ENCODE assay signal across 18 mouse cellular contexts in genomic region chr16:92799940-92800339, GRCm38 (mm10). TPM values are rescaled to one million over a fixed set of nuclear protein-coding genes. Genes with fewer than 3 reads are reported as not detected.
A peak's percentile ranks its signal among the peaks of the same experiment; 100 is the strongest.
DNase-seq lines count a peak whose midpoint lies in the region; ATAC-seq and TF ChIP-seq lines count a peak whose summit lies in the region.
"Had no signal": no experiment of that assay in that cellular context is flagged by ENCODE, and none has a peak within 500 bp of the region (broad histone marks: within the 10 kb centered on the region; RNA-seq: fewer than 3 reads in every experiment).

No protein-coding gene starts in this region.

- no peak overlapping the region for H3K4me2 ChIP-seq in intestine, postnatal 0 days (replicated peaks; ENCODE audit: low read depth)
- no peak overlapping the region for H3K4me2 ChIP-seq in intestine, embryonic 15.5 days (replicated peaks)
- H3K4me2 ChIP-seq: forebrain, embryonic 12.5 days; heart, embryonic 12.5 days; kidney, embryonic 15.5 days; limb, embryonic 15.5 days; midbrain, embryonic 12.5 days had no signal

- H3K9ac ChIP-seq in intestine, postnatal 0 days (ENCODE audit: low read depth, low read length) = no peak overlapping the region
- H3K9ac ChIP-seq in intestine, embryonic 15.5 days = no peak overlapping the region
- H3K9ac ChIP-seq: forebrain, embryonic 12.5 days; heart, embryonic 12.5 days; kidney, embryonic 15.5 days; limb, embryonic 15.5 days; midbrain, embryonic 12.5 days had no signal

- no peak overlapping the region for H3K27ac ChIP-seq in intestine, postnatal 0 days (ENCODE audit: low read depth, low read length)
- no peak overlapping the region for H3K27ac ChIP-seq in intestine, embryonic 15.5 days
- H3K27ac ChIP-seq in thymus, adult 2 months (ENCODE audit: control insufficient read depth, insufficient read depth, low read length) = 0 out of 2 replicates have a peak overlapping the region, but pooled peaks have one; percentile 2
- H3K27ac ChIP-seq in small intestine, adult 2 months (ENCODE audit: insufficient read depth, low read depth, low read length) = no peak overlapping the region
- H3K27ac ChIP-seq: forebrain, embryonic 12.5 days; kidney, embryonic 15.5 days; limb, embryonic 15.5 days; midbrain, embryonic 12.5 days had no signal

- H3K4me1 ChIP-seq in intestine, postnatal 0 days (replicated peaks; ENCODE audit: control insufficient read depth, insufficient read depth, low read length) = no peaks in the 10 kb centered on the region
- no peaks in the 10 kb centered on the region for H3K4me1 ChIP-seq in intestine, embryonic 15.5 days (replicated peaks)
- H3K4me1 ChIP-seq in thymus, adult 2 months (replicated peaks; ENCODE audit: control insufficient read depth, insufficient read depth, low read length) = peaks cover 63% of the 10 kb centered on the region
- H3K4me1 ChIP-seq in small intestine, adult 2 months (ENCODE audit: control insufficient read depth, insufficient read depth, insufficient read length, low read length) = no peaks in the 10 kb centered on the region; the same call in 1 of the 2 replicates
- H3K4me1 ChIP-seq: forebrain, embryonic 12.5 days; kidney, embryonic 15.5 days; midbrain, embryonic 12.5 days had no signal

- no peaks in the 10 kb centered on the region for H3K9me3 ChIP-seq in intestine, postnatal 0 days (ENCODE audit: control insufficient read depth)
- H3K9me3 ChIP-seq in intestine, embryonic 15.5 days = no peaks in the 10 kb centered on the region
- H3K9me3 ChIP-seq: forebrain, embryonic 12.5 days; heart, embryonic 12.5 days; kidney, embryonic 15.5 days; limb, embryonic 15.5 days; midbrain, embryonic 12.5 days had no signal

- no peak overlapping the region for H3K4me3 ChIP-seq in intestine, postnatal 0 days (ENCODE audit: low read depth, low read length)
- H3K4me3 ChIP-seq in intestine, embryonic 15.5 days (replicated peaks) = no peak overlapping the region
- H3K4me3 ChIP-seq in thymus, adult 2 months (ENCODE audit: control insufficient read depth, insufficient read depth, low read length) = no peak overlapping the region
- H3K4me3 ChIP-seq in small intestine, adult 2 months (ENCODE audit: low read depth, low read length) = no peak overlapping the region
- H3K4me3 ChIP-seq: forebrain, embryonic 12.5 days; heart, embryonic 12.5 days; kidney, embryonic 15.5 days; limb, embryonic 15.5 days; midbrain, embryonic 12.5 days had no signal

- H3K27me3 ChIP-seq in intestine, postnatal 0 days (replicated peaks; ENCODE audit: control insufficient read depth, insufficient read depth, low read length) = no peaks in the 10 kb centered on the region
- no peaks in the 10 kb centered on the region for H3K27me3 ChIP-seq in intestine, embryonic 15.5 days (replicated peaks)
- H3K27me3 ChIP-seq in thymus, adult 2 months (ENCODE audit: control insufficient read depth, insufficient read depth, low read length) = no peaks in the 10 kb centered on the region
- H3K27me3 ChIP-seq in small intestine, adult 2 months (ENCODE audit: control insufficient read depth, insufficient read depth, low read length) = no peaks in the 10 kb centered on the region
- H3K27me3 ChIP-seq: forebrain, embryonic 12.5 days; kidney, embryonic 15.5 days; limb, embryonic 15.5 days; Patski had no signal

- no peak for ATAC-seq in intestine, postnatal 0 days
- no peak for ATAC-seq in intestine, embryonic 15.5 days
- ATAC-seq: Patski had no signal

- TF ChIP-seq POLR2A in thymus, adult 2 months (IDR thresholded peaks at IDR 0.05; ENCODE audit: control insufficient read depth, extremely low read depth, insufficient read depth, low read length, poor library complexity) = no peak
- TF ChIP-seq POLR2A in small intestine, adult 2 months (IDR thresholded peaks at IDR 0.05; ENCODE audit: low read depth, low read length) = no peak

- no peaks in the 10 kb centered on the region for H3K36me3 ChIP-seq in intestine, postnatal 0 days (ENCODE audit: control insufficient read depth, insufficient read depth)
- no peaks in the 10 kb centered on the region for H3K36me3 ChIP-seq in intestine, embryonic 15.5 days
- no peaks in the 10 kb centered on the region for H3K36me3 ChIP-seq in thymus, adult 2 months (ENCODE audit: control insufficient read depth, insufficient read depth, low read length)
- H3K36me3 ChIP-seq in small intestine, adult 2 months (ENCODE audit: control insufficient read depth, insufficient read depth, low read length) = no peaks in the 10 kb centered on the region
- H3K36me3 ChIP-seq: forebrain, embryonic 12.5 days; heart, embryonic 12.5 days; kidney, embryonic 15.5 days; limb, embryonic 15.5 days; midbrain, embryonic 12.5 days had no signal

- 86% methylated on average over 7 of the region's 7 CpGs for WGBS in intestine, postnatal 0 days
- 90% methylated on average over 7 of the region's 7 CpGs for WGBS in intestine, embryonic 15.5 days
- WGBS in thymus, adult 2 months = 95% methylated on average over 7 of the region's 7 CpGs
- WGBS in small intestine, adult 2 months = 93% methylated on average over 7 of the region's 7 CpGs

- peak; percentile 15; the same call in 1 of the 2 replicates for TF ChIP-seq CTCF in intestine, postnatal 0 days (IDR thresholded peaks at IDR 0.05; ENCODE audit: low read depth)
- TF ChIP-seq CTCF in thymus, adult 2 months (IDR thresholded peaks at IDR 0.05; ENCODE audit: borderline replicate concordance, control insufficient read depth, extremely low read depth, insufficient read depth, low read length, poor library complexity) = peak; percentile 55; the same call in 1 of the 2 replicates
- peak; percentile 12; the same call in 1 of the 2 replicates for TF ChIP-seq CTCF in small intestine, adult 2 months (IDR thresholded peaks at IDR 0.05; ENCODE audit: extremely low read depth, insufficient read length, insufficient replicate concordance, low read depth, low read length)

- no peak for DNase-seq in thymus, adult 2 months
- no peak for DNase-seq in thymus, adult 18-20 months
- peak; percentile 24 for DNase-seq in MEL-GATA-1-ER (ENCODE audit: extremely low read depth, low read depth)
- DNase-seq in adrenal gland, adult 2 months = no peak
- no peak for DNase-seq in heart, adult 8-10 months (ENCODE audit: low spot score)
- DNase-seq: cerebellum, postnatal 10 days; embryo, embryonic 11 days; heart, postnatal 36 days; lung, postnatal 10 days had no signal

RNA-seq across cellular contexts. Expression of gene Runx1, which starts 26.0 kb away (rescaled TPM):
- 1.7 TPM in 2 replicates for polyA plus RNA-seq in intestine, postnatal 0 days (2015; fragmentation: Nextera tagmentation; extraction: Ambion mirVana)
- polyA plus RNA-seq in intestine, embryonic 15.5 days (2015; fragmentation: Nextera tagmentation; extraction: Ambion mirVana) = 2.5 and 3.0 TPM in 2 replicates
- 87.4 and 128 TPM in 2 replicates for polyA plus RNA-seq in thymus, adult 2 months (2012; rRNA removed)
- 15.4 and 16.0 TPM in 2 replicates for polyA plus RNA-seq in small intestine, adult 2 months (2012; rRNA removed)
- 1 to 10 TPM; 3.6 to 4.9 TPM for total RNA-seq in adrenal gland, adult 2 months (2021)
- 4.2 and 6.2 TPM in 2 replicates for polyA plus RNA-seq in adrenal gland, adult 2 months (2012; rRNA removed)
- 1 to 10 TPM; 1.3 to 3.3 (median 1.7) TPM for total RNA-seq in heart, adult 8-10 months (2022)
